8 mouse cellular contexts compared by ENCODE assay signal in the genomic region with DNA sequence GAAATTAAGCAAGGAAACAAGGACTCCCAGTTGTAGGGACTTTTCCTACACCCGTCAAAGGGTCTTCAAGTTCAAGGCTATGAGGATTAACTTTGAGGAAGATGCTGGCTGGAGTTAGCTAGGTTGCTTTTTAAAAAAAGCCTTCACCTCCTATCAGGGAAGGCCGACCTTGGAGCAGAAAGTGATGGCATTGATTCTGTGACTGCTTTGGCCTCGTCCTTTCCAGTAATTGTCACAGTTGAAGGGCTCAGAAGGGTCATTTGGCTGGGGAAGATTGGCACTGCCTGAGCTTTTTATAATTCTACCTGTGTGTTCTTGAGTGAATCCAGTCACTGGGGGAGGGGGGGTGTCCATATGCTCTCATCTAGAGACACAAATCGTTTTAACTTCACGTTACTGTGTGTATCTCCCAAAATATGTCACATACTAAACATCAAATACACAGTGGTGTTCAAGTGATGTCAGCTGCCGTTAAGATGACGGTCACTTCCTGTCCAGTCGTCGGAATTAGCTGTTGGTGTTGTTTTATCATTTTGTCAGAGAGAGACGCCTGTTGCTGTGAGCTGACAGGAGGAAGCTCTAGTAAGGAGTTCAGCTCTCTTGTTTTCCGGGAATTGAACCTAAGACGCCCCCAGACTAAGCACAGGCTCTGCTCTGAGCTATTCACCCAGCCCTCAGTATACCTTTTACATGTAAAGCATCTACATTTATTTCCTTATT. TPM values are rescaled to one million over a fixed set of nuclear protein-coding genes. Genes with fewer than 3 reads are reported as not detected.
DNase-seq lines count a peak whose midpoint lies in the region; ATAC-seq lines count a peak whose summit lies in the region.
"Had no signal": no experiment of that assay in that cellular context is flagged by ENCODE, and none has a peak within 500 bp of the region (broad histone marks: within the 10 kb centered on the region; RNA-seq: fewer than 3 reads in every experiment).

No protein-coding gene starts in this region.

- no peaks in the 10 kb centered on the region for H3K36me3 ChIP-seq in hindbrain, embryonic 12.5 days
- H3K36me3 ChIP-seq in hindbrain, embryonic 14.5 days (replicated peaks; ENCODE audit: control insufficient read depth, insufficient read depth): no peaks in the 10 kb centered on the region
- H3K36me3 ChIP-seq in embryonic facial prominence, embryonic 10.5 days (replicated peaks): no peaks in the 10 kb centered on the region

- no peak overlapping the region for H3K4me3 ChIP-seq in hindbrain, embryonic 12.5 days
- H3K4me3 ChIP-seq in hindbrain, embryonic 14.5 days (replicated peaks; ENCODE audit: low read length): no peak overlapping the region
- H3K4me3 ChIP-seq in embryonic facial prominence, embryonic 10.5 days: peak overlapping the region; percentile 92; the same call in 1 of the 2 replicates

- H3K9ac ChIP-seq in hindbrain, embryonic 12.5 days: peak overlapping the region; percentile 13; the same call in 1 of the 2 replicates
- H3K9ac ChIP-seq in hindbrain, embryonic 14.5 days: no peak overlapping the region

- peak overlapping the region; percentile 47; the same call in 1 of the 2 replicates for H3K4me2 ChIP-seq in hindbrain, embryonic 12.5 days (replicated peaks)
- H3K4me2 ChIP-seq in hindbrain, embryonic 14.5 days (replicated peaks): no peak overlapping the region; the same call in 1 of the 2 replicates

- 77% methylated on average over 12 of the region's 12 CpGs for WGBS in hindbrain, embryonic 12.5 days
- WGBS in hindbrain, embryonic 14.5 days: 71% methylated on average over 12 of the region's 12 CpGs
- 75% methylated on average over 12 of the region's 12 CpGs for WGBS in embryonic facial prominence, embryonic 10.5 days

- no peaks in the 10 kb centered on the region for H3K27me3 ChIP-seq in hindbrain, embryonic 12.5 days
- H3K27me3 ChIP-seq in hindbrain, embryonic 14.5 days (ENCODE audit: control insufficient read depth, insufficient read depth, low read length): no peaks in the 10 kb centered on the region
- H3K27me3 ChIP-seq in embryonic facial prominence, embryonic 10.5 days (replicated peaks; ENCODE audit: low read depth, poor library complexity, severe bottlenecking): no peaks in the 10 kb centered on the region

- DNase-seq in hindbrain, embryonic 14.5 days (ENCODE audit: low spot score): no peak
- DNase-seq in adrenal gland, postnatal 10 days: peak; percentile 37
- no peak for DNase-seq in embryonic facial prominence, embryonic 10.5 days (ENCODE audit: low spot score)
- peak; percentile 41 for DNase-seq in lung, postnatal 36 days
- no peak for DNase-seq in cerebellum, postnatal 14 days
- no peak for DNase-seq in layer of hippocampus, adult 11-12 months (ENCODE audit: low spot score)

- no peaks in the 10 kb centered on the region for H3K9me3 ChIP-seq in hindbrain, embryonic 12.5 days (replicated peaks)
- H3K9me3 ChIP-seq in hindbrain, embryonic 14.5 days (ENCODE audit: control insufficient read depth, low read length): no peaks in the 10 kb centered on the region
- H3K9me3 ChIP-seq in embryonic facial prominence, embryonic 10.5 days: no peaks in the 10 kb centered on the region

- no peak for ATAC-seq in hindbrain, embryonic 12.5 days (ENCODE audit: low FRiP score)
- ATAC-seq in hindbrain, embryonic 14.5 days (ENCODE audit: low FRiP score): no peak

- no peak overlapping the region for H3K27ac ChIP-seq in hindbrain, embryonic 12.5 days
- no peak overlapping the region for H3K27ac ChIP-seq in hindbrain, embryonic 14.5 days
- no peak overlapping the region for H3K27ac ChIP-seq in embryonic facial prominence, embryonic 10.5 days (replicated peaks)

- H3K4me1 ChIP-seq in hindbrain, embryonic 12.5 days: peaks cover 53% of the 10 kb centered on the region
- peaks cover 26% of the 10 kb centered on the region for H3K4me1 ChIP-seq in hindbrain, embryonic 14.5 days (replicated peaks; ENCODE audit: control insufficient read depth, insufficient read depth, low read length)
- peaks cover 54% of the 10 kb centered on the region for H3K4me1 ChIP-seq in embryonic facial prominence, embryonic 10.5 days

RNA-seq across cellular contexts. Expression of gene Rfx1, which starts 1.8 kb away (rescaled TPM):
- polyA plus RNA-seq in hindbrain, embryonic 12.5 days (2016; fragmentation: Nextera tagmentation; extraction: Ambion mirVana): 8.9 and 9.4 TPM in 2 replicates
- polyA plus RNA-seq in hindbrain, embryonic 14.5 days (2014; fragmentation: Nextera tagmentation; extraction: Ambion mirVana): 11.0 and 11.5 TPM in 2 replicates
- total RNA-seq in adrenal gland, postnatal 10 days (2021): 10 to 100 TPM; 12.4 to 14.7 TPM
- 9.7 TPM in 2 replicates for polyA plus RNA-seq in embryonic facial prominence, embryonic 10.5 days (2016; fragmentation: Nextera tagmentation; extraction: Ambion mirVana)

RNA-seq across cellular contexts. Expression of gene Gm10643, which starts 3.5 kb away (rescaled TPM):
- 2.1 and 3.0 TPM in 2 replicates for polyA plus RNA-seq in hindbrain, embryonic 12.5 days (2016; fragmentation: Nextera tagmentation; extraction: Ambion mirVana)
- 2.1 and 2.7 TPM in 2 replicates for polyA plus RNA-seq in hindbrain, embryonic 14.5 days (2014; fragmentation: Nextera tagmentation; extraction: Ambion mirVana)
- 1 to 10 TPM; 2.2 to 3.1 TPM for total RNA-seq in adrenal gland, postnatal 10 days (2021)
- polyA plus RNA-seq in embryonic facial prominence, embryonic 10.5 days (2016; fragmentation: Nextera tagmentation; extraction: Ambion mirVana): 1.1 and 1.4 TPM in 2 replicates

RNA-seq across cellular contexts. Expression of gene Rln3, which starts 23.7 kb away (rescaled TPM):
- not detected in 2 replicates for polyA plus RNA-seq in hindbrain, embryonic 12.5 days (2016; fragmentation: Nextera tagmentation; extraction: Ambion mirVana)
- polyA plus RNA-seq in hindbrain, embryonic 14.5 days (2014; fragmentation: Nextera tagmentation; extraction: Ambion mirVana): 1.6 and 4.7 TPM in 2 replicates
- under 1 TPM in 1 of 2 experiments, not detected in 1; 0.51 TPM for total RNA-seq in adrenal gland, postnatal 10 days (2021)
- not detected in 2 replicates for polyA plus RNA-seq in embryonic facial prominence, embryonic 10.5 days (2016; fragmentation: Nextera tagmentation; extraction: Ambion mirVana)
- total RNA-seq: common myeloid progenitor, adult 5-6 weeks had no signal

RNA-seq across cellular contexts. Expression of gene Il27ra, which starts 26.1 kb away (rescaled TPM):
- 0.14 and 0.33 TPM in 2 replicates for polyA plus RNA-seq in hindbrain, embryonic 12.5 days (2016; fragmentation: Nextera tagmentation; extraction: Ambion mirVana)
- 0.34 and 0.48 TPM in 2 replicates for polyA plus RNA-seq in hindbrain, embryonic 14.5 days (2014; fragmentation: Nextera tagmentation; extraction: Ambion mirVana)
- 1 to 10 TPM; 5.3 to 6.9 TPM for total RNA-seq in adrenal gland, postnatal 10 days (2021)
- 0.16 and 0.29 TPM in 2 replicates for polyA plus RNA-seq in embryonic facial prominence, embryonic 10.5 days (2016; fragmentation: Nextera tagmentation; extraction: Ambion mirVana)

RNA-seq across cellular contexts. Expression of gene Dcaf15, which starts 36.1 kb away (rescaled TPM):
- 16.4 and 19.7 TPM in 2 replicates for polyA plus RNA-seq in hindbrain, embryonic 12.5 days (2016; fragmentation: Nextera tagmentation; extraction: Ambion mirVana)
- 17.4 and 18.9 TPM in 2 replicates for polyA plus RNA-seq in hindbrain, embryonic 14.5 days (2014; fragmentation: Nextera tagmentation; extraction: Ambion mirVana)
- total RNA-seq in adrenal gland, postnatal 10 days (2021): 10 to 100 TPM; 17.7 to 20.6 TPM
- 15.9 and 18.0 TPM in 2 replicates for polyA plus RNA-seq in embryonic facial prominence, embryonic 10.5 days (2016; fragmentation: Nextera tagmentation; extraction: Ambion mirVana)

Comparison
In these comparisons a context has a peak if more than half of its experiments do, and no peak if none do; other contexts are left out.
1. DNase-seq: peak in adrenal gland, postnatal 10 days (single experiment) and lung, postnatal 36 days (single experiment); none in hindbrain, embryonic 14.5 days (single experiment), embryonic facial prominence, embryonic 10.5 days (single experiment), cerebellum, postnatal 14 days (0 of 2) and layer of hippocampus, adult 11-12 months (single experiment).